Mouse (Mus musculus): ENCODE measurements around the gene Nudt17. TPM values are rescaled to one million over a fixed set of nuclear protein-coding genes. Genes with fewer than 3 reads are reported as not detected.
A peak's percentile ranks its signal among the peaks of the same experiment; 100 is the strongest.
"Not testable (repeated sequence)": the region's sequence is repeated elsewhere in the genome, so short reads cannot be mapped to it uniquely, and the experiment has no call there.

The Nudt17 gene
- polyA plus RNA-seq, 1 experiment from 2014 or later, result 5.9 TPM

GRCm38 (mm10) chr3:96666916-96667315 lies 41.4 kb downstream of the Nudt17 start:
- H3K4me2 ChIP-seq (replicated peaks), result no peak overlapping the region
- no peak overlapping the region for H3K9ac ChIP-seq

GRCm38 (mm10) chr3:96665732-96666363 lies 42.5 kb downstream of the Nudt17 start:
- not testable (repeated sequence) for H3K9ac ChIP-seq; H3K4me2 ChIP-seq (replicated peaks); H3K27me3 ChIP-seq (replicated peaks); H3K36me3 ChIP-seq; H3K27ac ChIP-seq; ATAC-seq; H3K4me3 ChIP-seq (replicated peaks); H3K9me3 ChIP-seq
- 88% methylated on average over 7 of the region's 7 CpGs for WGBS
- H3K4me1 ChIP-seq (replicated peaks), result peaks cover 13% of the 10 kb centered on the region; the same call in 1 of the 2 replicates

More at GRCm38 (mm10) chr3:96666916-96667315, 41.4 kb downstream of the Nudt17 start:
- Histone ChIP-seq H3K9me3 (no peaks in the 10 kb centered on the region), H3K4me1 (replicated peaks) (peaks cover 13% of the 10 kb centered on the region; the same call in 1 of the 2 replicates), H3K27ac (no peak overlapping the region), H3K4me3 (replicated peaks) (no peak overlapping the region), H3K36me3 (no peaks in the 10 kb centered on the region), H3K27me3 (replicated peaks) (no peaks in the 10 kb centered on the region)
- WGBS, result 86% methylated on average over 5 of the region's 5 CpGs
- no peak for ATAC-seq

GRCm38 (mm10) chr3:96663432-96664239 lies 44.7 kb downstream of the Nudt17 start:
- H3K36me3 ChIP-seq, result no peaks in the 10 kb centered on the region
- ATAC-seq, result peak; percentile 88
- H3K4me1 ChIP-seq (replicated peaks), result 0 out of 2 replicates have a peak, but pooled peaks cover 8% of the 10 kb centered on the region
- H3K9ac ChIP-seq, result peak overlapping the region; percentile 33; the same call in 1 of the 2 replicates
- no peaks in the 10 kb centered on the region for H3K9me3 ChIP-seq
- 6% methylated on average over 17 of the region's 18 CpGs for WGBS
- peak overlapping the region; percentile 69 for H3K4me2 ChIP-seq (replicated peaks)
- H3K4me3 ChIP-seq (replicated peaks), result peak overlapping the region; percentile 26
- no peaks in the 10 kb centered on the region for H3K27me3 ChIP-seq (replicated peaks)
- H3K27ac ChIP-seq, result 0 out of 2 replicates have a peak overlapping the region, but pooled peaks have one; percentile 14

GRCm38 (mm10) chr3:96662731-96663316 lies 45.5 kb downstream of the Nudt17 start:
- ATAC-seq, result no peak

GRCm38 (mm10) chr3:96660901-96661300 lies 47.5 kb downstream of the Nudt17 start:
- no peak overlapping the region for H3K4me2 ChIP-seq (replicated peaks)
- no peaks in the 10 kb centered on the region for H3K9me3 ChIP-seq
- no peak overlapping the region for H3K4me3 ChIP-seq (replicated peaks)
- H3K27ac ChIP-seq, result no peak overlapping the region
- WGBS, result 83% methylated on average over 2 of the region's 2 CpGs
- ATAC-seq, result no peak
- no peak overlapping the region for H3K9ac ChIP-seq
- no peaks in the 10 kb centered on the region for H3K27me3 ChIP-seq (replicated peaks)
- H3K36me3 ChIP-seq, result no peaks in the 10 kb centered on the region
- 0 out of 2 replicates have a peak, but pooled peaks cover 8% of the 10 kb centered on the region for H3K4me1 ChIP-seq (replicated peaks)

More at GRCm38 (mm10) chr3:96662731-96663316, 45.5 kb downstream of the Nudt17 start:
- H3K4me3 ChIP-seq (replicated peaks), result no peak overlapping the region
- 0 out of 2 replicates have a peak, but pooled peaks cover 8% of the 10 kb centered on the region for H3K4me1 ChIP-seq (replicated peaks)
- no peaks in the 10 kb centered on the region for H3K9me3 ChIP-seq
- H3K27me3 ChIP-seq (replicated peaks), result no peaks in the 10 kb centered on the region
- peak overlapping the region; percentile 69; the same call in 1 of the 2 replicates for H3K4me2 ChIP-seq (replicated peaks)
- WGBS, result 49% methylated on average over 8 of the region's 8 CpGs
- no peaks in the 10 kb centered on the region for H3K36me3 ChIP-seq
- H3K27ac ChIP-seq, result no peak overlapping the region
- no peak overlapping the region for H3K9ac ChIP-seq

Other genes starting within 250 kb of the Nudt17 start
- 0.29 and 0.37 TPM in 2 replicates for gene Hfe2, start 183.4 kb downstream of the Nudt17 start, polyA plus RNA-seq (2015; fragmentation: Nextera tagmentation; extraction: Ambion mirVana)
- 136 and 146 TPM in 2 replicates for gene Txnip, start 150.6 kb downstream of the Nudt17 start, polyA plus RNA-seq (2015; fragmentation: Nextera tagmentation; extraction: Ambion mirVana)
- 0.67 and 1.5 TPM in 2 replicates for gene Gm16253, start 131.6 kb downstream of the Nudt17 start, polyA plus RNA-seq (2015; fragmentation: Nextera tagmentation; extraction: Ambion mirVana)
- gene Polr3gl, start 114.4 kb downstream of the Nudt17 start, polyA plus RNA-seq (2015; fragmentation: Nextera tagmentation; extraction: Ambion mirVana), result 26.5 and 31.3 TPM in 2 replicates
- 1.9 and 2.3 TPM in 2 replicates for gene Ankrd34a, start 111.9 kb downstream of the Nudt17 start, polyA plus RNA-seq (2015; fragmentation: Nextera tagmentation; extraction: Ambion mirVana)
- gene Lix1l, start 107.4 kb downstream of the Nudt17 start, polyA plus RNA-seq (2015; fragmentation: Nextera tagmentation; extraction: Ambion mirVana), result 4.8 and 5.7 TPM in 2 replicates
- 113 and 118 TPM in 2 replicates for gene Rbm8a, start 78.6 kb downstream of the Nudt17 start, polyA plus RNA-seq (2015; fragmentation: Nextera tagmentation; extraction: Ambion mirVana)
- 42.2 TPM in 2 replicates for gene Pex11b, start 73.2 kb downstream of the Nudt17 start, polyA plus RNA-seq (2015; fragmentation: Nextera tagmentation; extraction: Ambion mirVana)
- 0.08 TPM in 1 of 2 replicates, not detected in the other for gene Gm42957, start 73.1 kb downstream of the Nudt17 start, polyA plus RNA-seq (2015; fragmentation: Nextera tagmentation; extraction: Ambion mirVana)
- 0.43 and 0.49 TPM in 2 replicates for gene Itga10, start 63.0 kb downstream of the Nudt17 start, polyA plus RNA-seq (2015; fragmentation: Nextera tagmentation; extraction: Ambion mirVana)
- gene Ankrd35, start 38.4 kb downstream of the Nudt17 start, polyA plus RNA-seq (2015; fragmentation: Nextera tagmentation; extraction: Ambion mirVana), result 0.48 and 0.49 TPM in 2 replicates
- gene Pias3, start 12.2 kb downstream of the Nudt17 start, polyA plus RNA-seq (2015; fragmentation: Nextera tagmentation; extraction: Ambion mirVana), result 37.1 and 37.2 TPM in 2 replicates
- 36.5 and 39.3 TPM in 2 replicates for gene Polr3c, start 19.1 kb upstream of the Nudt17 start, polyA plus RNA-seq (2015; fragmentation: Nextera tagmentation; extraction: Ambion mirVana)
- 41.6 and 46.1 TPM in 2 replicates for gene Rnf115, start 19.1 kb upstream of the Nudt17 start, polyA plus RNA-seq (2015; fragmentation: Nextera tagmentation; extraction: Ambion mirVana)
- 16.0 and 19.9 TPM in 2 replicates for gene Pdzk1, start 120.7 kb upstream of the Nudt17 start, polyA plus RNA-seq (2015; fragmentation: Nextera tagmentation; extraction: Ambion mirVana)
- 1.1 and 1.4 TPM in 2 replicates for gene Cd160, start 120.8 kb upstream of the Nudt17 start, polyA plus RNA-seq (2015; fragmentation: Nextera tagmentation; extraction: Ambion mirVana)
- 14.8 and 16.4 TPM in 2 replicates for gene Gja5, start 196.1 kb upstream of the Nudt17 start, polyA plus RNA-seq (2015; fragmentation: Nextera tagmentation; extraction: Ambion mirVana)
- 74.3 and 75.0 TPM in 2 replicates for gene Gpr89, start 196.8 kb upstream of the Nudt17 start, polyA plus RNA-seq (2015; fragmentation: Nextera tagmentation; extraction: Ambion mirVana)
- gene Gja8, start 217.5 kb upstream of the Nudt17 start, polyA plus RNA-seq (2015; fragmentation: Nextera tagmentation; extraction: Ambion mirVana), result 0.01 and 0.03 TPM in 2 replicates

Data from intestine, embryonic 15.5 days (tissue).